Mouse (Mus musculus) kidney, adult 2 months (tissue): ENCODE results near the gene Fbxl5. TPM values are rescaled to one million over a fixed set of nuclear protein-coding genes. Genes with fewer than 3 reads are reported as not detected.

Source experiments
- DNase-seq: peaks from one replicate; pipeline ENCODE4 v3.0.0; 2021
- H3K27ac ChIP-seq: fragments of 200-500 bp; 2 replicates; pipeline ENCODE4 v1.5.1; 2012; ENCODE audit warnings: low read depth, low read length, control low read depth, inconsistent platforms; ENCODE audit not compliant: insufficient read depth
- H3K27me3 ChIP-seq: fragments of 200-500 bp; replicated peaks from 2 replicates; pipeline ENCODE4 v1.6.1; 2012; ENCODE audit warnings: mild to moderate bottlenecking, moderate library complexity, low read length, inconsistent platforms; ENCODE audit not compliant: control insufficient read depth, insufficient read depth
- H3K36me3 ChIP-seq: fragments of 200-500 bp; 2 replicates; pipeline ENCODE4 v1.6.1; 2012; ENCODE audit warnings: mild to moderate bottlenecking, moderate library complexity, low read length, inconsistent platforms; ENCODE audit not compliant: control insufficient read depth, insufficient read depth
- H3K4me1 ChIP-seq: fragments of 200-500 bp; 2 replicates; pipeline ENCODE4 v1.6.1; 2011; ENCODE audit warnings: low read length; ENCODE audit not compliant: control insufficient read depth, insufficient read depth
- H3K4me3 ChIP-seq: fragments of 200-500 bp; 2 replicates; pipeline ENCODE4 v1.5.1; 2011; ENCODE audit warnings: mild to moderate bottlenecking, low read depth, low read length, control low read depth; ENCODE audit not compliant: insufficient read depth
- CTCF ChIP-seq: fragments of 200-500 bp; conservative IDR thresholded peaks from 2 replicates; pipeline ENCODE4 v1.5.1; 2011; ENCODE audit warnings: low read depth, mild to moderate bottlenecking, control low read depth, low read length, moderate library complexity, mixed read lengths; ENCODE audit not compliant: insufficient read depth, insufficient read length
- POLR2A ChIP-seq: fragments of 200-500 bp; IDR thresholded peaks from one replicate; pipeline ENCODE4 v1.6.1; 2011; ENCODE audit warnings: low read depth, low read length, control low read depth
- WGBS: fragments of 180-500 bp; shearing (Covaris S2); methylation state at CpG from one replicate; pipeline ENCODE4 v1.1.7; 2018; 5-methylcytosine and 5-hydroxymethylcytosine counted together
- polyA plus RNA-seq: library from polyadenylated mRNA; depleted of rRNA; stranded (reverse); fragments of >200 nt; gene quantifications from 2 replicates; pipeline ENCODE4 v1.2.3, GENCODE M21; 2012

Gene Fbxl5
- polyA plus RNA-seq, 1 experiment: 32.5 TPM

GRCm38 (mm10) chr5:43818695-43819094, 2.7 kb downstream of the Fbxl5 start, which contains the start of gene Bst1:
Bst1 (plus strand) TSS chr5:43818885.
- peak; percentile 57 for DNase-seq
- no peaks in the 10 kb centered on the region for H3K36me3 ChIP-seq
- 45% methylated on average over 12 of the region's 12 CpGs for WGBS
- H3K27ac ChIP-seq: no peak within 1 kb of the TSS
- no peaks in the 10 kb centered on the region for H3K27me3 ChIP-seq
- peak within 1 kb of the TSS; percentile 24; the same call in 1 of the 2 replicates for H3K4me3 ChIP-seq
- TF ChIP-seq CTCF (no peak), POLR2A (no peak)
- no peaks in the 10 kb centered on the region for H3K4me1 ChIP-seq

DNA sequence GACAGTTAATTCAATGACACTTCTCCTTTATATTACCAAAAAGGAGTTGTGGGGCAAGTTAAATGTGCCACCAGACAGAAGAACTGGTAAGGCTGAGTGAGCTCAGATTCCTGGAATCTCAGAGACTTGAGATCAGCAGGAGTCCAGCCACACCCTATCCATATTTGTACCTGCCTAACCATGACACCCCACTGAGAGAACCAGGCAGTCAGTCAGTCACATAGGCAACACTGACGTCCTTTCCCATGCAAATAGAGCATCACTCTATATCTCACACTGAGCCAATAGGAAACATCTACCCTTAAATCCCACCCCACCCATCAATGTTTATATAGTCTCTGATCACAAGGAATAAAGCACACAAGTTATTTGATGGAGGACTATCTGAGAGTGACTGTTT, 5.7 kb downstream of the Fbxl5 start:
- H3K27ac ChIP-seq: no peak overlapping the region
- WGBS: 40% methylated on average over 1 of the region's 1 CpGs
- no peak for TF ChIP-seq POLR2A
- TF ChIP-seq CTCF: no peak
- DNase-seq: no peak
- no peaks in the 10 kb centered on the region for H3K27me3 ChIP-seq
- no peaks in the 10 kb centered on the region for H3K4me1 ChIP-seq
- H3K4me3 ChIP-seq: no peak overlapping the region
- no peaks in the 10 kb centered on the region for H3K36me3 ChIP-seq

DNA sequence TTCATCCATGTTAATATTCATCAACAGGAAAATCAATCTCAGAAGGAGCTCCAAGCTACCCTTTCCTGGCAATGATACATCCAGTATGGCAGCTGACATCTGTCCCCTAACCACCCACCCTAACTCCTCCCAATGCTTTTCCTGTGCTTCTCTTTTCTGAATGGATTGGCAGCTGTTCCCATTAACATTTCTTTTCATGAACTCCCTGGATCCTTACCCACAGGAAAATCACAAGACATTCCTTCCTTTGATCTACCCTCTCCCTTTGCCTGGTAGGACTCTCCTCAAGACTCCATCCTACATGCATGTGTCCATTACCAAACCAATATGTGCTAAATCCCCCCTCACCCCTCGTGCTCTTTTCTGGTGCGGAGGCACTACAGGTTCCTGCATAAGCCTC, 6.9 kb downstream of the Fbxl5 start:
- Histone ChIP-seq H3K27me3 (no peaks in the 10 kb centered on the region), H3K27ac (no peak overlapping the region), H3K4me1 (no peaks in the 10 kb centered on the region), H3K4me3 (no peak overlapping the region), H3K36me3 (no peaks in the 10 kb centered on the region)
- TF ChIP-seq CTCF (no peak), POLR2A (no peak)
- WGBS: 91% methylated on average over 2 of the region's 2 CpGs
- DNase-seq: no peak

DNA sequence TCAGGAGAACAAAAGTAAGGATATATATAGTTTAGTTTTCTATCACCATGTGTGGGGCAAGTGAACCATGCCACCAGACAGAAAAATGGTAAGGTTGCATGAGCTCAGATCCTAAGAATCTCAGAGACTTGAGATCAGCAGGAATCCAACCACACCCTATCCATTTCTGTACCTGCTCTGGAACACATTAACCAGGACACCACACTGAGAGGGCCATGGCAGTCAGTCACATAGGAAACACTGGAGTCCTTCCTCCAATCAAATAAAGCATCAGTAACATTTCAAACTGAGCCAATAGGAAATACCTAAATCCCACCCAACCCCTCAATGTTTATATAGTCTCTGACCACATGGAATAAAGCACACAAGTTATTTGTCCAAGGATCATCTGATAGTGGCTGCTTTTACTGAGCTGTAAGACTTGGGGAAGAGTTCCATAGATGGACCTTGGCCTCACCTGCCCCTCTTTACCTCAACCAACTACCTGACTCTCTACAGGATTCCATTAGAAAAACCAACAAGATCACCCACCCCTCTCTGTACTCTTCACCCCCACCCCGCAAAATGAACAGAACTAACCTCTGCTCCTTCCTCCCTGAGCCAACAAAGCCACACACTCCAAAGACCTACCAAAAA, 10.9 kb downstream of the Fbxl5 start:
- H3K27me3 ChIP-seq: no peaks in the 10 kb centered on the region
- no peak overlapping the region for H3K27ac ChIP-seq
- no peaks in the 10 kb centered on the region for H3K36me3 ChIP-seq
- H3K4me3 ChIP-seq: no peak overlapping the region
- 86% methylated on average over 1 of the region's 1 CpGs for WGBS
- H3K4me1 ChIP-seq: no peaks in the 10 kb centered on the region
- no peak for TF ChIP-seq CTCF
- no peak for TF ChIP-seq POLR2A
- no peak for DNase-seq

DNA sequence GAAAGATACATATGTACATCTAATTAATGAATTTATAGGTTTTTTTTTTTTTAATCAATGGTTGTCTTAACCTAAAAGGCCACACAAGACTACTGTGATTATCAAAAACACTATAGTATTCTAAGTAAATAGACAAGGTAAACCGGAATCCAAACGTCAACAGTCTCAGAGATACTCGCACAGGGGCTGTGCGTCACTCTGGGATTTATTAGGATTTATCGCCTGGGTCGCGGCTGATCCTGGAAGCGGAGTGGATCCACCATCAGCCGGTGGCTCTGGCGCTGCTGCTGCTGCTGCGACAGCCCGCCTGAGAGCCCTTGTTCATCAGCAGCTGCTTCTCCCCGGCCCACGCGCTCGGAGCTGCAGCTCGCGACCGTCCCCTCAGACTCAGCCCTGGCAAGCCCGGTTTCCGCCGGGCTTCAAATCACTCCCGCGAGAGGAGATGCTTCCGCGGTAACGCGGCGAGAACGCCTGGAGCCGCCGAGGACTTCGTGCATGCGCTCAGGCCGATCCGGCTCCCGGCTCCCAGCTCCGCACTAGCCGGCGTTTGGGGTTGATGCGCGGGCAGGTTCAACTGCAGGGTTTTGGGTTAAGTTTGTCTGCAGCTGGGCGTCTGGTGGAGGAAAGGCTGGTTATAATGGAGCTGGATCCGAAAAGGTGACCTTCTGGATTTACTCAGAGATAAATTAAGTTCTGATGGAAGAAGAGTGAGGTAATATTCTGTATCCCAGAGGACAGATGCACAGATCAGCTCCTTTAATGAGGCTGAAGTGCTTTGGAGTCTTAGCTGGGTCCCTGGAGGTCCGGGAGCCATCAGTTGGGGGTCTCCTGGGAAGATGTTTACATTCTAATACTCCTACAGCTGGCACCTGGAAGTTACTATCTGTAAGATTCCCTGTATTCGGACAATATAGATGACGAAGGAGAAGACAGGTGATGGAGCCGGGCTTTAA, 13.4 kb downstream of the Fbxl5 start:
- DNase-seq: peak; percentile 76
- TF ChIP-seq POLR2A (no peak), CTCF (no peak)
- 7% methylated on average over 48 of the region's 48 CpGs for WGBS

GRCm38 (mm10) chr5:43806914-43807313, 14.5 kb downstream of the Fbxl5 start:
- 83% methylated on average over 4 of the region's 4 CpGs for WGBS
- no peaks in the 10 kb centered on the region for H3K36me3 ChIP-seq
- H3K27me3 ChIP-seq: no peaks in the 10 kb centered on the region
- DNase-seq: no peak
- H3K27ac ChIP-seq: no peak overlapping the region
- no peak overlapping the region for H3K4me3 ChIP-seq
- no peak for TF ChIP-seq POLR2A
- no peak for TF ChIP-seq CTCF
- no peaks in the 10 kb centered on the region for H3K4me1 ChIP-seq

More for the DNA sequence above, 13.4 kb downstream of the Fbxl5 start:
- Histone ChIP-seq H3K27ac (no peak overlapping the region), H3K4me3 (peak overlapping the region; percentile 53), H3K27me3 (no peaks in the 10 kb centered on the region), H3K4me1 (no peaks in the 10 kb centered on the region), H3K36me3 (no peaks in the 10 kb centered on the region)

DNA sequence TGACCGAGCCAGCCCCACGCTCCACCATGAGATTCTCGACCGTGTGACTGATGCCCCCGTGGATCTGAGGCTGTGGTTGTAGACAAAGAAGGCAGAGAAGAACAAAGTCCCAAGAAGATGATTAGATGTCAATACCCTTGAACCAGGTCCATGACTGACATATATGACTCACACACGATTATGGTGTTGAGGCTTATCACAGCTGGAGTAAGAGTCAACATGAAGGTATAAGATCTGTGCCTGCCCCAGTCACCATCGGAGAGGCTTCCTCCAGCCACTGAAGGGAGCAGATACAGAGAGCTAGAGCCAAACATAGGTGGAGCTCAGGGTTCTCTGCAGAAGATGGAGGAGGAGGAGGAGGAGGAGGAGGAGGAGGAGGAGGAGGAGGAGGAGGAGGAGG, 15.1 kb downstream of the Fbxl5 start:
- H3K27me3 ChIP-seq: no peaks in the 10 kb centered on the region
- no peak overlapping the region for H3K4me3 ChIP-seq
- H3K27ac ChIP-seq: no peak overlapping the region
- WGBS: 95% methylated on average over 7 of the region's 7 CpGs
- TF ChIP-seq CTCF (no peak), POLR2A (no peak)
- no peaks in the 10 kb centered on the region for H3K36me3 ChIP-seq
- no peaks in the 10 kb centered on the region for H3K4me1 ChIP-seq
- no peak for DNase-seq
